Mouse (Mus musculus) embryonic facial prominence, embryonic 13.5 days (tissue): Measurements from ENCODE around the gene Tmem135. TPM values are rescaled to one million over a fixed set of nuclear protein-coding genes. Genes with fewer than 3 reads are reported as not detected.
A peak's percentile ranks its signal among the peaks of the same experiment; 100 is the strongest.

Experiments used
- ATAC-seq: fragments of 200-750 bp; cut with Nextera tagmentation; 2 replicates; pipeline ENCODE4 v1.8.0; 2017; ENCODE audit warnings: low read depth; ENCODE audit not compliant: insufficient number of reproducible peaks, insufficient read depth, low FRiP score, low TSS enrichment
- H3K27ac ChIP-seq: fragments of 300-500 bp; sonication (generic); 2 replicates; pipeline ENCODE4 v1.5.1; 2015; ENCODE audit warnings: moderate library complexity, mild to moderate bottlenecking, inconsistent platforms
- H3K27me3 ChIP-seq: fragments of 300-500 bp; sonication (generic); 2 replicates; pipeline ENCODE4 v1.6.1; 2015; ENCODE audit warnings: mild to moderate bottlenecking, inconsistent platforms
- H3K36me3 ChIP-seq: fragments of 300-500 bp; sonication (generic); 2 replicates; pipeline ENCODE4 v1.6.1; 2015; ENCODE audit warnings: mild to moderate bottlenecking, inconsistent platforms
- H3K4me1 ChIP-seq: fragments of 300-500 bp; sonication (generic); 2 replicates; pipeline ENCODE4 v1.6.1; 2015; ENCODE audit warnings: inconsistent platforms
- H3K4me2 ChIP-seq: fragments of 300-500 bp; sonication (generic); 2 replicates; pipeline ENCODE4 v1.6.1; 2015; ENCODE audit warnings: moderate library complexity, mild to moderate bottlenecking, inconsistent platforms
- H3K4me3 ChIP-seq: fragments of 300-500 bp; sonication (generic); 2 replicates; pipeline ENCODE4 v1.5.1; 2015; ENCODE audit warnings: mild to moderate bottlenecking, inconsistent platforms
- H3K9ac ChIP-seq: fragments of 300-500 bp; sonication (generic); 2 replicates; pipeline ENCODE4 v1.6.1; 2015; ENCODE audit warnings: mild to moderate bottlenecking, inconsistent platforms
- H3K9me3 ChIP-seq: fragments of 300-500 bp; sonication (generic); 2 replicates; pipeline ENCODE4 v1.6.1; 2016; ENCODE audit warnings: inconsistent platforms
- WGBS: fragments of 180-500 bp; shearing (Covaris S2); methylation state at CpG from one replicate; pipeline ENCODE4 v1.1.7; 2015; ENCODE audit warnings: mixed read lengths; 5-methylcytosine and 5-hydroxymethylcytosine counted together
- polyA plus RNA-seq: library from polyadenylated mRNA; unstranded; fragments of >200 nt; fragmentation: Nextera tagmentation; extraction: Ambion mirVana; gene quantifications from 2 replicates; pipeline ENCODE4 v1.2.1, GENCODE M21; 2015

Tmem135 gene
- polyA plus RNA-seq, 1 experiment from 2014 or later: 24.0 TPM

DNA sequence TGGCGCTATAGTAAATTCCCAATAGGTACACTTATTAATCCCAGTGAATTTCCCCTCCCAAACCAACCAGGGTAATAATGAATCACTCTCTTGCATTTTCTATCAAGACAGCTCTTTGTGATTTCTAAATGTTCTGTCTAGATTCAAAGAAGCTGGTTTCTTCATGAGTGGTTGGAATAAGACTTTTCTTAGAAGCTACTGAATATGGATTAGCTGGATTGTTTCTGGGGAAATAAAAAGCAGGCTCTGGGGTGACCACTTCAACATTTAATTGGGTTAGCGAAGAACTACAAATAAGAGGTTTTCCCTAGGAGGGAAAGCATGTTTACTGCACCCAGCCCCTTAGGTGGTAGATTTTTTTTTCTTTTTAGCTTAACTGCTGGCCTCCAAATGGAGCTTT is 3.3 kb downstream of the Tmem135 start:
- ATAC-seq: no peak
- peaks cover 5% of the 10 kb centered on the region for H3K4me1 ChIP-seq

DNA sequence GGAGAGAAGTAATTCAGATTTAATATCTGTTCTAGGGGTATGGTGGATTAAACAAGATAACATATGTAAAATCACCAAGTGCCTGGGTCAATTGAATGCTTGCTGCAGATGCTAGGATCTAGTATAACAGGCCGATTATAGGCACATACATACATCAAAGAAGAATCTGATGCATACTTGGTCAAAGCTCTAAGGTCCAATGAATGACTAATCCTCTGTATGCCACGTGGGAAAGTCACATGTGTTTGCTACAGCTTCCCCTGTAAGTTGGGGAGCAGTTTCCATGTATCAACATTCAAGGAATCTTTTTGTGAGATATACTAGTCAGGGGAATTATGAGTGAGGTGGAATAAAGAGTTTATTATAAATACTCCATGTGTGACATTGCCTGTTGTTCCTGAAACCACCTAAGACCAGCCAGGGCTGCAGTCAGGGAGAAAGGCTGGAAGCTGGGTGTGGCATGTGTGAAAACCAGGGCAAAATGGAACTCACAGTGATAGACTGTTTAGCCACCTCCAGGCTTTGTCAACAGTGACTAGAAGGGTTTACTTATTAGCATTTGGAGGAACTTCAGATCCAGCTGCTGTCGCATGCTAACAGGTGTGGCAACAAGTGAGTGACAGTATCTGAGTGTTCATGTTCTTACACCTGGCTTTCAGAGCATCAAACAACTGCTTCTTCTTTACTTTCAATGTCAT is 6.0 kb downstream of the Tmem135 start:
- no peak overlapping the region for H3K4me3 ChIP-seq
- no peak overlapping the region for H3K9ac ChIP-seq
- H3K27ac ChIP-seq: no peak overlapping the region
- peaks cover 1% of the 10 kb centered on the region for H3K4me1 ChIP-seq
- H3K9me3 ChIP-seq: no peaks in the 10 kb centered on the region
- peaks cover 4% of the 10 kb centered on the region for H3K27me3 ChIP-seq
- no peak for ATAC-seq
- WGBS: 69% methylated on average over 3 of the region's 3 CpGs
- H3K4me2 ChIP-seq: no peak overlapping the region
- no peaks in the 10 kb centered on the region for H3K36me3 ChIP-seq

More for the DNA sequence above, 3.3 kb downstream of the Tmem135 start:
- Histone ChIP-seq H3K9ac (no peak overlapping the region), H3K27ac (no peak overlapping the region), H3K4me3 (no peak overlapping the region), H3K4me2 (no peak overlapping the region), H3K36me3 (no peaks in the 10 kb centered on the region), H3K27me3 (peaks cover 10% of the 10 kb centered on the region), H3K9me3 (no peaks in the 10 kb centered on the region)
- 74% methylated on average over 2 of the region's 2 CpGs for WGBS

DNA sequence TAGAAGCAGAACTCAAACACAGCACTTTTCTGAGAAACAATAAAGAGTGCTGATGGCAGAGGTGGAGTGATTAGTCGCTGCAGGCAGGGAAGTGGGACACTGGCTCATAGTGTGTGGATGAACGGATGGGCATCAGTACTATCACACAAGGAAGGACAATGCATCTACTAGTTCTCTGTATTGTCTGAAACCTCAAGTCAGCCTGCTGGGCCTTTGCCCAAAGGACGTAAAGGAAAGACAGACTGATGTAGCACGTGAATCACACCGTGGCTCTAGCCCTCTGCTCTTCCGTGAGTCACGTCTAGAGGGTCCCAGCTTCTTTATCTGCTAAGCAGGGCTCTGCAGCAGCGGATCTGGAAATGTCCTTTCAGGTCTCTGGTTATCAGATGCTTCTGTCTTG is 7.6 kb downstream of the Tmem135 start:
- Histone ChIP-seq H3K4me3 (no peak overlapping the region), H3K4me2 (no peak overlapping the region), H3K9ac (no peak overlapping the region), H3K27ac (no peak overlapping the region), H3K36me3 (no peaks in the 10 kb centered on the region), H3K9me3 (no peaks in the 10 kb centered on the region), H3K4me1 (no peaks in the 10 kb centered on the region), H3K27me3 (no peaks in the 10 kb centered on the region)
- no peak for ATAC-seq
- 72% methylated on average over 8 of the region's 8 CpGs for WGBS

DNA sequence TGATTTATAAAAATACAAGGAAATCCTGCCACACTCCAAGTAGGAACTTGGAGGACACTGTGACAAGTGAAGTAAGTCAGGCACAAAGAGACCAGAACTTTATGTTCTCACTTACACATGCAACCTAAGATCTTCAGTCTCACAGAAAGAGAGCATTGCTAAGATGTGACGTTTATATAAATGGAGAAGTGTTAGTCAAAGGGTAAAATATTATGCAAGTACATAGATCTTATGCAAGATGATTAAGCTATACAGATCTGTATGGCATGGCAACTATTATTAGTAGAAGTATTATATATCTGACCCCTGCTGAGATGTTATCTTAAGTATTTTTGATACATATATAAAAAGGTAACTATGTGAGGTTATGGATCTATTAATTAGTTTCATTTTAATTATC is 8.6 kb downstream of the Tmem135 start:
- Histone ChIP-seq H3K27me3 (no peaks in the 10 kb centered on the region), H3K9me3 (no peaks in the 10 kb centered on the region), H3K27ac (no peak overlapping the region), H3K9ac (no peak overlapping the region), H3K4me3 (no peak overlapping the region), H3K4me2 (no peak overlapping the region), H3K36me3 (no peaks in the 10 kb centered on the region), H3K4me1 (no peaks in the 10 kb centered on the region)
- WGBS: 85% methylated on average over 1 of the region's 1 CpGs
- no peak for ATAC-seq

DNA sequence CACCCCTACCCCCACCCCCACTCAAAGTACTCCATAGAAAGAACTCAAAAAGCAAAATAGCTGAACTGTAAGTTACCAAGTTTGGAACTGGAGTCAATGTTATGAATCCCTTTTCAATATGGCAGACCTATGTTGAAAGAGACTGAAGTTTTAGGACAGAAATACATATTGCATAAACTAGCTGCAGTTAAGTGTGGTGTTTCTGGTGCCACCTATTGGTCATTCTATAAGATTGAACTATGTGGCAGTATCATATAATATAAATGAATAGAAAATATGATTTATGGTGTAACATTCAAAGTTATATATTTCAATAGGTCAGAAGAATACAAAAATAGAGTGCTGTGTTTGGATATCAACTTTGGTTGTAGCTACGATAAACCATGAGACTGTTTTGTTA is 11.2 kb downstream of the Tmem135 start:
- Histone ChIP-seq H3K9me3 (no peaks in the 10 kb centered on the region), H3K4me1 (no peaks in the 10 kb centered on the region), H3K9ac (no peak overlapping the region), H3K4me3 (no peak overlapping the region), H3K4me2 (no peak overlapping the region), H3K27me3 (no peaks in the 10 kb centered on the region), H3K36me3 (no peaks in the 10 kb centered on the region), H3K27ac (no peak overlapping the region)
- no peak for ATAC-seq
- 95% methylated on average over 1 of the region's 1 CpGs for WGBS

DNA sequence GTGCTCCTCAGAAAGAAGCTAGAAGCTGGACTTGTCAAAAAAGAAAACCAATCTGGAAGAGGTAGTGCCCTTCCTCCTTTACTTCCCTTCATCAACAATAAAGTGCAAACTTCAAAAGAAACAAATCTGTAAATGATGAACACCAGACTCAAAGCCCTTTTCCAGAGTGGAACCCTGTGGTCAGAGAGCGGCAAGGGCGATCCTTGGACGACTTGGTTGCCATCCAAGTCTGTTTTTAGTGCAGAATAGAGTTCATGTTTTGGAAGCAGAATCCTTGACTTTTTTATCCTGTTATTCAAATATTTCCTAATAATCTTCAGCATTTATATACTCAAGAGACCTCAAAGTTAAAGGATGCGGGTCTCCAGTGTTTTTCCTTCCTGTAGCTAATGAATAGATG is 11.6 kb downstream of the Tmem135 start:
- WGBS: 73% methylated on average over 4 of the region's 4 CpGs
- H3K4me2 ChIP-seq: no peak overlapping the region

DNA sequence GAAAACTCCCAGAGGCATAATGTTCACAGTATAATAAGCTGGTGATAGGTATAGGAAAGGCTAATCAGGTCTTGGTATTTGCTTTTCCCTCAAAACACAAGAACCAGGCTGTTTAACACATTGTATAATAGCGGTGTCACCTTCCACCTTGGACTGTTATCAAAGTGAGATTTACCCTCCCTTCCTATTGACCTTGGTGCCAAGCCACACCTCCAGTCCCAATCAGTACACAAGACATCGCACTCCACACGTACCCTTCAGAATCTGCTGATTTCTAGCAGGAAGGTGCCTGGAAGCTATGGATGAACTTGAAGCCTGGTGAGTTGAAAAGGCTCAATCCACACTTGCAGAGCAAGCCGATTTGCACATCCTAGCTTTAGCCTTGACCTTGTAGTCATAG is 12.2 kb downstream of the Tmem135 start:
- no peak overlapping the region for H3K9ac ChIP-seq
- H3K4me3 ChIP-seq: no peak overlapping the region
- H3K27me3 ChIP-seq: no peaks in the 10 kb centered on the region
- H3K27ac ChIP-seq: no peak overlapping the region
- no peak for ATAC-seq
- no peaks in the 10 kb centered on the region for H3K4me1 ChIP-seq
- H3K4me2 ChIP-seq: no peak overlapping the region
- no peaks in the 10 kb centered on the region for H3K9me3 ChIP-seq
- WGBS: 83% methylated on average over 4 of the region's 4 CpGs
- H3K36me3 ChIP-seq: no peaks in the 10 kb centered on the region

More for the DNA sequence above, 11.6 kb downstream of the Tmem135 start:
- H3K27me3 ChIP-seq: no peaks in the 10 kb centered on the region
- no peak for ATAC-seq
- H3K9me3 ChIP-seq: no peaks in the 10 kb centered on the region
- no peak overlapping the region for H3K9ac ChIP-seq
- H3K4me1 ChIP-seq: no peaks in the 10 kb centered on the region
- no peak overlapping the region for H3K4me3 ChIP-seq
- H3K36me3 ChIP-seq: no peaks in the 10 kb centered on the region
- H3K27ac ChIP-seq: no peak overlapping the region

DNA sequence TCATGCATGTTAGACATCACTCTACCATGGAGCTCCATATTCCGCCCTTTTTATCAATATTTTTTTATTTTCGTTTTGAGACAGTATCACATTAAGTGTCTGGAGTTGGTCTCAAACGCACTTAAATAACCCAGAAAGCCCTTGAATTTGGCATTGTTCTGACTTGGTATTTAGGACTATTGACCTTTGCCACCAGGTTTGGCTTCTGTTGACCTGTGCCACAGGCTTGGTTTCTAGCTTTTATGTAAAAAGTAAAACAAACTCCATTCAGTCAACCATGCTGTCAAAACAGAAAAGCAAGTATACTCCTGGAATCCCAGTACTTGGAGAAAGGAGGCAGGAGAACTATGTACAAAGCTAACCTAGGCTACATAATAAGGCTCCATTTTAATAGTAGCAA is 12.7 kb downstream of the Tmem135 start:
- no peaks in the 10 kb centered on the region for H3K4me1 ChIP-seq
- H3K27me3 ChIP-seq: no peaks in the 10 kb centered on the region
- H3K27ac ChIP-seq: no peak overlapping the region
- WGBS: 85% methylated on average over 3 of the region's 3 CpGs
- H3K4me3 ChIP-seq: no peak overlapping the region
- H3K9ac ChIP-seq: no peak overlapping the region
- H3K4me2 ChIP-seq: no peak overlapping the region
- H3K9me3 ChIP-seq: no peaks in the 10 kb centered on the region
- no peak for ATAC-seq
- H3K36me3 ChIP-seq: no peaks in the 10 kb centered on the region

DNA sequence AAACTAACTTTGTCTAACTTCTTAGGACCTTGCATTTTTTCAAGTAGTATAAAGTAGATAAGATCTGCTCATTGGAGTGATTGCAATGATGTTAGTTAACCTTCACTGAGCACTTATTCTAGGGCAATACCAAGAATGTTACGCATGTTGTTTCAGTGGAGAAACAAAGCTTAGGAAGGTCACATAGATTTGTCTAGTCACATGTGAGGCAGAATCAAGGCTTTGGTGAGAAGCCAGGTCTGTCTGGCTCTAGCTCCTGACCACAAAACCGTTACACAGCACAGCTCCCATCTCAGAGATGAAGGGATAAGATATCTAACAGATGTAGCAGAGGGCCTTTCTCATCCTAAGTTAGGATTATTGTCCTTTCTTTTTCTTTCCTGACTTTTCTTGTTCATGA is 13.4 kb downstream of the Tmem135 start:
- no peaks in the 10 kb centered on the region for H3K9me3 ChIP-seq
- WGBS: 60% methylated on average over 2 of the region's 2 CpGs
- no peak for ATAC-seq
- no peaks in the 10 kb centered on the region for H3K27me3 ChIP-seq
- H3K27ac ChIP-seq: no peak overlapping the region
- H3K4me2 ChIP-seq: no peak overlapping the region
- no peak overlapping the region for H3K9ac ChIP-seq
- no peaks in the 10 kb centered on the region for H3K4me1 ChIP-seq
- no peaks in the 10 kb centered on the region for H3K36me3 ChIP-seq
- no peak overlapping the region for H3K4me3 ChIP-seq

DNA sequence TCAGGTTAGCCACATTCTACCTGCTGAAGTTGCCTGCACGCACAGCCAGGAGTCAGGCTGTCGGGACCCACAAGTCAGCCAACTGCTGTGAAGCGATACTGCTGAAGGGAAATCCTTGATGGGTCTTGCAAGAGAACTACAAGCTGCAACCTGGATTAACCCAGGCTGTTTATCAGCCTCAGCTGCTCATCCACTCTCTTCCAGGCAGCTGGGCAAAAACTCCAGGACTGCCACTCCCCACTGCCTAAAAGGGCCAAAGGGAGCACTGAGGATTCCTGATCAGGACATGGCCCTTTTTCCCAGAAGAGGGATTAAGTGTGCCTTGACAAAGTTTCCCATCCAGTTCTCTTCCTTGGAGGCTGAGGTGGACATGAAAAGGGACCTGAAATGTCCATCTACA is 15.0 kb downstream of the Tmem135 start:
- Histone ChIP-seq H3K9ac (no peak overlapping the region), H3K4me1 (no peaks in the 10 kb centered on the region), H3K27ac (no peak overlapping the region), H3K4me3 (no peak overlapping the region), H3K9me3 (no peaks in the 10 kb centered on the region), H3K36me3 (no peaks in the 10 kb centered on the region), H3K4me2 (no peak overlapping the region), H3K27me3 (no peaks in the 10 kb centered on the region)
- ATAC-seq: no peak
- 74% methylated on average over 3 of the region's 3 CpGs for WGBS

DNA sequence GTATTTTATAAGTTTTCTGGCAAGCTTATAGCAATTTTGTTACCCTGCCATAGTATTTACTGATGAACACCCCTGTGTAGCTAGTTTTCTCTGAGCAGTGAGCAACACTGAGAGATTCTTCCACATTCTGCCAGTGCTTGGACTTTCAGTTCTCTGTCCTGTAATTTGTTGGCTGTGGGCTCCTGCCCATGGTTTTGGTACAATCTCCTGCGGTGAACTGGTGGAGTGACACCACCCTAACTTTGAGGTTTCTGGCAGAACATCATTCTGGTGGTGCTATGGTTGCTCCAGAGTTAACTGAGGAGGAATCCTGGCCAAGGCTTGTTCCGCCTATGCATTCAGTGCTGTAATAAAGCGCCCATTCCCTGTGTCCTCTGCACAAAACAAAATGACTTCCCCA is 21.1 kb downstream of the Tmem135 start:
- H3K27ac ChIP-seq: no peak overlapping the region
- H3K9ac ChIP-seq: no peak overlapping the region
- WGBS: 85% methylated on average over 3 of the region's 3 CpGs
- H3K4me3 ChIP-seq: no peak overlapping the region
- H3K36me3 ChIP-seq: no peaks in the 10 kb centered on the region
- H3K4me1 ChIP-seq: peaks cover 6% of the 10 kb centered on the region; the same call in 1 of the 2 replicates
- H3K27me3 ChIP-seq: no peaks in the 10 kb centered on the region
- no peak for ATAC-seq
- no peak overlapping the region for H3K4me2 ChIP-seq
- H3K9me3 ChIP-seq: no peaks in the 10 kb centered on the region

DNA sequence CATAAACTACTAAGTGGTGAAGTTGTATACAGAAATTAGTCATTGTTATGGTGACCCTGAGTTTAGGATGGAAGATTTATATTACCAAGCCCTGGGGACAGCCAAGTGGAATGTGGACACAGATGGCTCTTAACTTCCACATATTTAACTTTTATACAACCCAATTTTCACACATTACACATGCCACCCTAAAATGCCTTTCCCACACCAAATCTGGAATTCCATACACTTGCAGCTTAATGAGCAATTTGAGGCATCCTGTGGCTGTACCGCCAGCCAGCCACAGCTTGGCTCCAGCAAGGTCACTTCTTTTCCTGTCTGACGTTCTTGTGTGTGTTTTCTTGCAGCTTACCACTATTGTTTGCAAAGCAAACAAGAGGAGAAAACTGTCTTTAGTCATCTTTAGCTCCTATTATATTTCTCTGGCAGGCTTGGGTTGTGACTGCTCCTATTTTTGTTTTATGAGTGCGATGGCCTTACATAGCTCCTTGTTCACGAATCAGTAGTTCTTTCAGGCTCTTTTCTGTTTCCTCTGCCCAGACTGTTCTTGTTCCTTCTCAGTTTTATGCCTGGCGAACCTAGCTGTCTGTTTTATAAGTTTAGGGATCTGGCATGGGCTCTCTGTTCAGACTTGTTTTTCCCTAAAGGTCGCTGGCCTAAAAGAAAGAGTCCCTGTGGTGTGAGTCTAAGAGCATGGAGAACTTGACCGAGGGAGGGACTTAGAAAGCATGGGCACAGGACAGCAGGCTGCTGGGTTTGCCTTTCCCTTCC is 22.9 kb downstream of the Tmem135 start:
- H3K4me1 ChIP-seq: peaks cover 6% of the 10 kb centered on the region; the same call in 1 of the 2 replicates
- no peaks in the 10 kb centered on the region for H3K9me3 ChIP-seq
- no peaks in the 10 kb centered on the region for H3K27me3 ChIP-seq
- no peak overlapping the region for H3K4me2 ChIP-seq
- WGBS: 56% methylated on average over 7 of the region's 7 CpGs
- no peak for ATAC-seq
- no peak overlapping the region for H3K9ac ChIP-seq
- H3K4me3 ChIP-seq: no peak overlapping the region
- peak overlapping the region; percentile 56 for H3K27ac ChIP-seq
- no peaks in the 10 kb centered on the region for H3K36me3 ChIP-seq
